Mouse (Mus musculus): Measurements from ENCODE around the gene Krt7. TPM values are rescaled to one million over a fixed set of nuclear protein-coding genes. Genes with fewer than 3 reads are reported as not detected.

The Krt7 gene
- polyA plus RNA-seq, 1 experiment from 2014 or later: 0.75 TPM

DNA sequence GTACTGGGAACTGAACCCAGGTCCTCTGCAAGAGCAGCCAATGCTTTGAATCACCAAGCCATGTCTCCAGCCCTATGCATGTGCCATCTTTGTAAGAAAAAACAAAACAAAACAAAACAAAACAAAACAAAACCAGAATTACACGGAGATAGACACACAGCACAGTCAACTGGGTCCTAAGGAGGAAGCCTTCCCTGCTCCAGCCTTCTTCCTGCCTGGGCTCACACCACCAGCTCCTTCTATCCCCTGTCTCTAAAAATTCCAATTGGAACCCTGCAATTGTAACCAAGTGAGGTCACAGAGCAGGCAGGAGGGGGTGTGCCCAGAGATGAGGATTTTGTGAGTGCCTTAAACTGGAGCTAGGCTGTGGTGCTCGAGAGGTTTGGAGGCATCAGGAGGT lies 36.6 kb downstream of the Krt7 start, which contains the start of gene Krt88:
TSS of gene Krt88 (plus strand) at position 301 of the 400 bp plus-strand sequence.
- WGBS: 68% methylated on average over 2 of the region's 2 CpGs
- Histone ChIP-seq H3K9me3 (replicated peaks; ENCODE audit: control insufficient read depth, low read length) (no peaks in the 10 kb centered on the region), H3K4me3 (ENCODE audit: low read depth, low read length) (no peak within 1 kb of the TSS), H3K4me2 (ENCODE audit: low read length) (no peak within 1 kb of the TSS), H3K36me3 (ENCODE audit: control insufficient read depth, insufficient read depth, low read length) (no peaks in the 10 kb centered on the region), H3K4me1 (ENCODE audit: control insufficient read depth, insufficient read depth, low read length) (no peaks in the 10 kb centered on the region), H3K9ac (ENCODE audit: low read length) (no peak within 1 kb of the TSS), H3K27ac (ENCODE audit: low read depth, low read length) (no peak within 1 kb of the TSS), H3K27me3 (replicated peaks; ENCODE audit: control insufficient read depth, insufficient read depth, low read length) (no peaks in the 10 kb centered on the region)
- DNase-seq (ENCODE audit: low spot score): no peak
- no peak for ATAC-seq

DNA sequence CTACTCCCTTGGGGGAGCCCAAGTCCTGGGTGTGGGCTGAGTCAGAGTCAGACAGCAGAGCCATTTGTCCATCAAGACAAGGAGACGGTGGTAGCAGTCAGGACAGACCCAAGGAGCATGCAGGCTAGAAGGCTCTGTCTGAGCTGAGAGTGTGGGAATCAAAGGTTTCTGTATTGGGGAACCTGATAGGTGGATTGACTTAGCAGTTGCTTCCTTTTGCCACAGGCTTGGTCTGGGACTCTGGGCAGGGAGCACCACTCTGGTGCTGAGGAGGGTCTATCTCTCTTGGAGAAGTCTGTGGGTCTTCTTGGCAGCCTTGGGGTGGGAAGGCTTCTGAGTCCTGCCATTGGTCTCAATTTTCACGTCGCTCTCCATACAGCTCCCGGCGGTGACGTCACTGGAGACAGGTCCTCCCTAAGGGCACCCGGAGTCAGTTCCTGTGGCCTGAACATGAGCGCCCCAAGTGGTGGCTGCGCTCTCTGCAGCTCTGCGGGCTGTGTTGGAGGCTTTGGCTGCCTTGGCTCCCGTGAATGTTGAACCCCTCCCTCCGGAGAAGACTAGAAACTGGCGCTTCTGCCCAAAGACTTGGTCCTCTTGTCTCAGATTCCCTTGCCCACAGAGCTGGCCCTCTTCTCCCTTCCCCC lies 42.4 kb downstream of the Krt7 start:
- Histone ChIP-seq H3K9ac (ENCODE audit: low read length) (no peak overlapping the region), H3K27me3 (replicated peaks; ENCODE audit: control insufficient read depth, insufficient read depth, low read length) (no peaks in the 10 kb centered on the region), H3K27ac (ENCODE audit: low read depth, low read length) (no peak overlapping the region), H3K36me3 (ENCODE audit: control insufficient read depth, insufficient read depth, low read length) (no peaks in the 10 kb centered on the region), H3K9me3 (replicated peaks; ENCODE audit: control insufficient read depth, low read length) (no peaks in the 10 kb centered on the region), H3K4me1 (ENCODE audit: control insufficient read depth, insufficient read depth, low read length) (no peaks in the 10 kb centered on the region), H3K4me2 (ENCODE audit: low read length) (no peak overlapping the region), H3K4me3 (ENCODE audit: low read depth, low read length) (no peak overlapping the region)
- DNase-seq (ENCODE audit: low spot score): peak; percentile 47
- WGBS: 7% methylated on average over 13 of the region's 13 CpGs
- ATAC-seq: peak; percentile 40; the same call in 1 of the 2 replicates

DNA sequence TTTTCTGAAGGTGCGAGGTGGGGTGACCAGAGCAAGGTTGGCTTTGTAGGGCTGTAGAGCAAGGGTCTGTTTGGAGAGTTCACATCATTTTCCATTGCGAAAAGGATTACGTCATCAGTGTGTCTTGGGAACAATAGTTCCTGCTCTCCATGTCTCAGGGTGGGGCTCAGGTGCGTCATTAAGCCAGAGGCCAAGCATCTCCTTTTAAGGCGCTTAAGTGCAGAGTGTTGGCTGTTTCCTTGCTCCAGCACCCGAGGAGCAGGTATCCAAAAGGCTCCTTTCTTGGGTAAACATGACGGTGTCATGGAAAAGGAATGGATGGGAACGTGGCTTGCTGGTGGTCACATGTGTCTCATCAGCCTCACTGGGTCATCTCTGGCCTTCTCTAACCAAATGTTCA lies 43.9 kb downstream of the Krt7 start:
- Histone ChIP-seq H3K27ac (ENCODE audit: low read depth, low read length) (no peak overlapping the region), H3K36me3 (ENCODE audit: control insufficient read depth, insufficient read depth, low read length) (no peaks in the 10 kb centered on the region), H3K4me2 (ENCODE audit: low read length) (no peak overlapping the region), H3K4me1 (ENCODE audit: control insufficient read depth, insufficient read depth, low read length) (no peaks in the 10 kb centered on the region), H3K4me3 (ENCODE audit: low read depth, low read length) (no peak overlapping the region), H3K9me3 (replicated peaks; ENCODE audit: control insufficient read depth, low read length) (no peaks in the 10 kb centered on the region), H3K27me3 (replicated peaks; ENCODE audit: control insufficient read depth, insufficient read depth, low read length) (no peaks in the 10 kb centered on the region), H3K9ac (ENCODE audit: low read length) (no peak overlapping the region)
- 86% methylated on average over 8 of the region's 8 CpGs for WGBS
- no peak for ATAC-seq
- no peak for DNase-seq (ENCODE audit: low spot score)

DNA sequence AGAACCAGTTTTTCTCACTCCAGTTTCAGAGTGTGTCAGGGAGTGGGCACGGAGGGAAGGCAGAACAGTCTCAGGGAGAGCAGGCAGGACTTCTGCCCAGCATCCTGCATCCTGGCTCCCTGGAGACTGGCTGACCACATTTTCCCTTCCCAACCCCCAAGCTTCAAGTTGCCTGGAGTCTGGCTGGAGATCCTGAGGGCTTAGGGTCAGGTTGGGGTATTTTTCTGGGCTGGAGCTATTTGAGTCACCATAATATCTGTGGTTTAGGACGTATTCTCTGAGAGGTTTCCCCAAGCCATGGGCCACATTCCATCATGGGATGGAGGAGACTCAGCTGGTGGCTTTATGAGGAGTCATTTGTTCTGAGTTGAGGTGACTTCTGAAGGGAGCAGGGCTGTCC lies 44.4 kb downstream of the Krt7 start:
- Histone ChIP-seq H3K9ac (ENCODE audit: low read length) (no peak overlapping the region), H3K4me1 (ENCODE audit: control insufficient read depth, insufficient read depth, low read length) (no peaks in the 10 kb centered on the region), H3K9me3 (replicated peaks; ENCODE audit: control insufficient read depth, low read length) (no peaks in the 10 kb centered on the region), H3K27me3 (replicated peaks; ENCODE audit: control insufficient read depth, insufficient read depth, low read length) (no peaks in the 10 kb centered on the region), H3K27ac (ENCODE audit: low read depth, low read length) (no peak overlapping the region), H3K4me3 (ENCODE audit: low read depth, low read length) (no peak overlapping the region), H3K4me2 (ENCODE audit: low read length) (no peak overlapping the region), H3K36me3 (ENCODE audit: control insufficient read depth, insufficient read depth, low read length) (no peaks in the 10 kb centered on the region)
- 92% methylated on average over 2 of the region's 2 CpGs for WGBS
- no peak for ATAC-seq
- DNase-seq (ENCODE audit: low spot score): no peak

DNA sequence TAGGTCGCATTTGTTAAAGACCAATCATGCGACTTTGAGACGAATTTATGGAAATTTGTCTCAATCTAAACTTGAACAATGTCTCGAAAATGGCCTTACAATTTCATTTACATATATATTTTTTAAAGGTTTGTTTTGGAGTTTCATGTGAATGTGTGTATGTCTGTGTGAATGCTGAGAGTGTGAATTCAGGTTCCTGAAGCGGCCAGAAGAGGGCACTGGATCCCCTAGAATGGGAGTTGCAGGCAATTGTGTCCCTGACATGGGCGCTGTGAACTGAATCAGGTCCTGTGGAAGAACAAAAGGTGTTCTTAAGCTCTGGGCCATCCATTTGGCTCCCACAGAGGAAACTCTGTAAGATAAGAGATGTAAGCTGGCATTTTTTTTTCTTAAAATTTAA lies 45.0 kb downstream of the Krt7 start:
- no peak for ATAC-seq
- Histone ChIP-seq H3K4me1 (ENCODE audit: control insufficient read depth, insufficient read depth, low read length) (no peaks in the 10 kb centered on the region), H3K4me3 (ENCODE audit: low read depth, low read length) (no peak overlapping the region), H3K4me2 (ENCODE audit: low read length) (no peak overlapping the region), H3K36me3 (ENCODE audit: control insufficient read depth, insufficient read depth, low read length) (no peaks in the 10 kb centered on the region), H3K9me3 (replicated peaks; ENCODE audit: control insufficient read depth, low read length) (no peaks in the 10 kb centered on the region), H3K9ac (ENCODE audit: low read length) (no peak overlapping the region), H3K27me3 (replicated peaks; ENCODE audit: control insufficient read depth, insufficient read depth, low read length) (no peaks in the 10 kb centered on the region), H3K27ac (ENCODE audit: low read depth, low read length) (no peak overlapping the region)
- DNase-seq (ENCODE audit: low spot score): no peak
- WGBS: 88% methylated on average over 6 of the region's 6 CpGs

DNA sequence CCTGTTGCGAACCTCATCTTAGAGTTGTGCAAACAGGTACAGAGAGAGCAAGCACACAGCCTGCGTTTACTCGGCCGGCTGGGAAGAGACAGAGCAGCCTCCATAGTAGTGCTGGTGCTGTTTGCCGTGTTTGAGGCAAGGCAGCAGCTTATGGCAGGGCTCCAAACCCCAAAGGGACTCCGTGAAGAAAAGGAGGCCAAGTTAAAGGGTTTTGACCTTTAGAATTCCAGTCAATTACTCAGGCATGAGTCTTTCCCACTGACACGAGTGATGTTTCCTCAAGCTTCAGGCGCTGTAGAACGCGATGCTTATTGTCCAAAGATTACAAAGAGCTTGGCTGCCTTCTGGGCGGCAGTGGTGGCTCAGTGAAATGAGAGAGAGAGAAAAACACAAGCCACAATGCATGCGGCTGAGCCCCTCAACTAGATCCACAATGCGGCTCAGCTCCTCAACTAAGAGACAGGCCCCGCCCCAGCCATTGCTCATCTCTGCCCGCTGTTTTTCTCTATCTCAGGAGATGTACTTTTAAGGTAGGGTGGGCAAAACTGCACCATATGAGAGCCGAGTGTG lies 47.6 kb downstream of the Krt7 start:
- H3K27me3 ChIP-seq (replicated peaks; ENCODE audit: control insufficient read depth, insufficient read depth, low read length): no peaks in the 10 kb centered on the region
- ATAC-seq: no peak
- peak overlapping the region; percentile 21; the same call in 1 of the 2 replicates for H3K9ac ChIP-seq (ENCODE audit: low read length)
- DNase-seq (ENCODE audit: low spot score): peak; percentile 35
- no peak overlapping the region for H3K4me3 ChIP-seq (ENCODE audit: low read depth, low read length)
- no peak overlapping the region for H3K27ac ChIP-seq (ENCODE audit: low read depth, low read length)
- H3K4me2 ChIP-seq (ENCODE audit: low read length): no peak overlapping the region
- no peaks in the 10 kb centered on the region for H3K4me1 ChIP-seq (ENCODE audit: control insufficient read depth, insufficient read depth, low read length)
- 42% methylated on average over 16 of the region's 16 CpGs for WGBS
- H3K36me3 ChIP-seq (ENCODE audit: control insufficient read depth, insufficient read depth, low read length): no peaks in the 10 kb centered on the region
- H3K9me3 ChIP-seq (replicated peaks; ENCODE audit: control insufficient read depth, low read length): no peaks in the 10 kb centered on the region

DNA sequence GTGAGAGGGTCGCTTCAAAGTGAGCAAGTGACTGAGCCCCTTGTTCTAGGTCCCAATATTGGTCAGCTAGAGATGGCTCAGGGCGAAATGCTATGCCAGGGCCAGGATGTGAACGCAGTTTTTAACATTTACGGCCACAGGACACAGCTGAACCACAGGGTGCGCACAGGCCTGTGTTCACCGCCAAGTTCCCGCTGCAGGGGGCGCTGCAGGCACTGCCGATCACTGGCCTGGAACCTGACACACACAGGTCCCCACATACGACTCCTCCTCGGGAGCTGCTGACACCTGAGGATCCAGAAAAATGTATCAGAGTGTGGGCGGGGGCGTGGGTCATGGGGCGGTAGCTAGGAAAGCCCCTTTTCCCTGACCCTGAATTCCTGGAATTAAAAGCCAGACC lies 48.4 kb downstream of the Krt7 start:
- DNase-seq (ENCODE audit: low spot score) (no peak), ATAC-seq (no peak)
- H3K4me3 ChIP-seq (ENCODE audit: low read depth, low read length): no peak overlapping the region
- H3K4me2 ChIP-seq (ENCODE audit: low read length): no peak overlapping the region
- WGBS: 82% methylated on average over 14 of the region's 14 CpGs
- H3K27ac ChIP-seq (ENCODE audit: low read depth, low read length): no peak overlapping the region
- H3K4me1 ChIP-seq (ENCODE audit: control insufficient read depth, insufficient read depth, low read length): no peaks in the 10 kb centered on the region
- no peaks in the 10 kb centered on the region for H3K27me3 ChIP-seq (replicated peaks; ENCODE audit: control insufficient read depth, insufficient read depth, low read length)
- no peaks in the 10 kb centered on the region for H3K36me3 ChIP-seq (ENCODE audit: control insufficient read depth, insufficient read depth, low read length)
- H3K9ac ChIP-seq (ENCODE audit: low read length): no peak overlapping the region; the same call in 1 of the 2 replicates
- H3K9me3 ChIP-seq (replicated peaks; ENCODE audit: control insufficient read depth, low read length): no peaks in the 10 kb centered on the region

DNA sequence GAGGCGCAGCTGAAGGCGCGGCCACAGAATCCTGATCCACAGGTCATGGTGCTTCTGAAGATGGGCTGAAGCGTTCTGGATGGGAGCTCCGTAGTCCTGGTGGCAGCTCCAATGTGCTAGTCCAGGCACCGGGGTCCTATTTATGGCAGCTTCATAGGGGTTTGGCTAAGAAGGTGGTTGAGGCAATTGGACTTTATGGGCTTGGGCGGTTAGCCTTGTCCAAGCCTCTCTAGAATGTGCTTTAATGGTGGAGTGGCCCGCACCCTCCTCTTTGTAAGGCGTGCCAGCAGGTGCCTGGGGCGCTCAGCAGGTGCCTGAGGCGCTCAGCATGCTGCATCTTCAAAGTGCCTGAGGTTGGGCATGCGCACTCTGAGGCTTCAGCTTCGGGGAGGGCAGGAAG lies 52.8 kb downstream of the Krt7 start, which contains the start of gene Krt81:
TSS of gene Krt81 (minus strand) at position 101 of the 400 bp plus-strand sequence.
- no peak within 1 kb of the TSS for H3K9ac ChIP-seq (ENCODE audit: low read length)
- H3K4me2 ChIP-seq (ENCODE audit: low read length): no peak within 1 kb of the TSS
- no peaks in the 10 kb centered on the region for H3K9me3 ChIP-seq (replicated peaks; ENCODE audit: control insufficient read depth, low read length)
- no peak for ATAC-seq
- no peak within 1 kb of the TSS for H3K27ac ChIP-seq (ENCODE audit: low read depth, low read length)
- no peaks in the 10 kb centered on the region for H3K4me1 ChIP-seq (ENCODE audit: control insufficient read depth, insufficient read depth, low read length)
- H3K36me3 ChIP-seq (ENCODE audit: control insufficient read depth, insufficient read depth, low read length): no peaks in the 10 kb centered on the region
- no peaks in the 10 kb centered on the region for H3K27me3 ChIP-seq (replicated peaks; ENCODE audit: control insufficient read depth, insufficient read depth, low read length)
- no peak within 1 kb of the TSS for H3K4me3 ChIP-seq (ENCODE audit: low read depth, low read length)
- DNase-seq (ENCODE audit: low spot score): no peak
- WGBS: 86% methylated on average over 13 of the region's 13 CpGs

DNA sequence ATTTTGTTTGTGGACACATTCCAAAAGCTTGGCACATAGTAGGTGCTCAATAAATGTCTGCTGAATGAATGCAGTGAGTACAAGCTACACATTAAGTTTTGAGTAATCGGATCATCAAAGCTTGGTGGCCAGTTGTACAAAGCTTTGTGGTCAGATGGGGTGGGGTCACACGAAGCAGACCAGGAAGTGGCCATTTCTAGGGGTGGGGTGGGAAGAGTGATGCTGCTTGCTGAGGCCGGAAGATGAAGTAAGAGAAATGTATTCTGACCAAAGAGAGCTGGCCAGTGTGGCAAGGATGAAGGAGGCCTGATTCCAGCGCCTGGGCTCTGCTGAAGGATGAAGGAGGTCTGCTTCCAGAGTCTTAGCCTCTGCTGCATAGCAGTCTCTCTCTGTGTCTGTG lies 58.2 kb downstream of the Krt7 start:
- Histone ChIP-seq H3K27me3 (replicated peaks; ENCODE audit: control insufficient read depth, insufficient read depth, low read length) (no peaks in the 10 kb centered on the region), H3K4me1 (ENCODE audit: control insufficient read depth, insufficient read depth, low read length) (no peaks in the 10 kb centered on the region), H3K27ac (ENCODE audit: low read depth, low read length) (no peak overlapping the region), H3K36me3 (ENCODE audit: control insufficient read depth, insufficient read depth, low read length) (no peaks in the 10 kb centered on the region), H3K9me3 (replicated peaks; ENCODE audit: control insufficient read depth, low read length) (no peaks in the 10 kb centered on the region), H3K4me3 (ENCODE audit: low read depth, low read length) (no peak overlapping the region), H3K4me2 (ENCODE audit: low read length) (no peak overlapping the region), H3K9ac (ENCODE audit: low read length) (no peak overlapping the region)
- ATAC-seq (no peak), DNase-seq (ENCODE audit: low spot score) (no peak)
- 86% methylated on average over 4 of the region's 4 CpGs for WGBS
